Mouse (Mus musculus) midbrain, embryonic 13.5 days (tissue): ENCODE results near the gene Plppr3. TPM values are rescaled to one million over a fixed set of nuclear protein-coding genes. Genes with fewer than 3 reads are reported as not detected.

Source experiments
- ATAC-seq: fragments of 200-750 bp; cut with Nextera tagmentation; 2 replicates; pipeline ENCODE4 v1.8.0; 2017; ENCODE audit warnings: mild to moderate bottlenecking, moderate TSS enrichment, moderate library complexity
- H3K27ac ChIP-seq: fragments of 300-500 bp; sonication (generic); 2 replicates; pipeline ENCODE4 v1.5.1; 2015; ENCODE audit warnings: inconsistent platforms, mild to moderate bottlenecking, moderate library complexity
- H3K27me3 ChIP-seq: fragments of 300-500 bp; sonication (generic); 2 replicates; pipeline ENCODE4 v1.6.1; 2015; ENCODE audit warnings: mild to moderate bottlenecking, inconsistent platforms
- H3K36me3 ChIP-seq: fragments of 300-500 bp; sonication (generic); 2 replicates; pipeline ENCODE4 v1.6.1; 2015; ENCODE audit warnings: mild to moderate bottlenecking, inconsistent platforms
- H3K4me1 ChIP-seq: fragments of 300-500 bp; sonication (generic); replicated peaks from 2 replicates; pipeline ENCODE4 v1.6.1; 2015; ENCODE audit warnings: inconsistent platforms
- H3K4me2 ChIP-seq: fragments of 300-500 bp; sonication (generic); replicated peaks from 2 replicates; pipeline ENCODE4 v1.6.1; 2015; ENCODE audit warnings: moderate library complexity, mild to moderate bottlenecking, inconsistent platforms
- H3K4me3 ChIP-seq: fragments of 300-500 bp; sonication (generic); replicated peaks from 2 replicates; pipeline ENCODE4 v1.5.1; 2015; ENCODE audit warnings: mild to moderate bottlenecking, inconsistent platforms
- H3K9ac ChIP-seq: fragments of 300-500 bp; sonication (generic); replicated peaks from 2 replicates; pipeline ENCODE4 v1.6.1; 2015; ENCODE audit warnings: mild to moderate bottlenecking, inconsistent platforms
- H3K9me3 ChIP-seq: fragments of 300-500 bp; sonication (generic); 2 replicates; pipeline ENCODE4 v1.6.1; 2016; ENCODE audit warnings: mild to moderate bottlenecking, inconsistent platforms
- WGBS: fragments of 180-500 bp; shearing (Covaris S2); methylation state at CpG from one replicate; pipeline ENCODE4 v1.1.7; 2015; 5-methylcytosine and 5-hydroxymethylcytosine counted together
- polyA plus RNA-seq: library from polyadenylated mRNA; unstranded; fragments of >200 nt; fragmentation: Nextera tagmentation; extraction: Ambion mirVana; gene quantifications from 2 replicates; pipeline ENCODE4 v1.2.1, GENCODE M21; 2015

Plppr3 gene
- polyA plus RNA-seq, 1 experiment from 2014 or later = 432 TPM

DNA sequence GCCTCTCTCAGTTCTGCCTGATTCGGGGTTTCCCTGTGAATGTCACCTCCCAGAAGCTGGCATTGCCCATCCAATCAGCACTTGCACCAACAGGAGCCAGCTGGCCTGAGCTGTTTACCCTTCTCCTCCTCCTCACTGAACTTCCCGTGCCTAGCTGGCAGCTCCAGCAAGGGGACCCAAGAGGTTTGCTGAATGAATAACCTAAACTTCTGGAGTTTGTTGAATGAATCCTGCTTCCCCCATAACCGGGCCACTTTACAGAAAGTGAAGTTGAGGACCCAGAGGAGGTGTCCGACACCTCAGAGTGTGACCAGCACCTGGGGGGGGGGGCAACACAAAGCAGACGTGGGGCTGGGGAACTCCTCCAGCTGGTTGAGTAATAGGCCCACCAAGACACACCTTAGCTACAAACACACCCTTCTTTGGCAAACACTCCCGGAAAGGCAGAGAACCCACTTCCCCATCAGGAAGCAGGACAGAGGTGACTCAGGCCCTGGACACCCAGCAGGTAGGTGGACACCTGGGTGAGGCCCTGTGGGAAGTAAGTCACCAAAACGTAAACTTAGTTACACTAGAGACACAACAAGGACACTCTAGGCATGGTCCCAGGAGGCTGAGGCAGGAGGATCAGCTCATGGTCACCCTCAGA, 40.6 kb upstream of the Plppr3 start:
- Histone ChIP-seq H3K9me3 (no peaks in the 10 kb centered on the region), H3K27ac (no peak overlapping the region), H3K36me3 (peaks cover 21% of the 10 kb centered on the region), H3K4me2 (peak overlapping the region; percentile 95; the same call in 1 of the 2 replicates), H3K4me1 (peaks cover 49% of the 10 kb centered on the region), H3K27me3 (peaks cover 29% of the 10 kb centered on the region), H3K4me3 (no peak overlapping the region), H3K9ac (no peak overlapping the region)
- WGBS = 81% methylated on average over 7 of the region's 7 CpGs
- ATAC-seq = no peak

DNA sequence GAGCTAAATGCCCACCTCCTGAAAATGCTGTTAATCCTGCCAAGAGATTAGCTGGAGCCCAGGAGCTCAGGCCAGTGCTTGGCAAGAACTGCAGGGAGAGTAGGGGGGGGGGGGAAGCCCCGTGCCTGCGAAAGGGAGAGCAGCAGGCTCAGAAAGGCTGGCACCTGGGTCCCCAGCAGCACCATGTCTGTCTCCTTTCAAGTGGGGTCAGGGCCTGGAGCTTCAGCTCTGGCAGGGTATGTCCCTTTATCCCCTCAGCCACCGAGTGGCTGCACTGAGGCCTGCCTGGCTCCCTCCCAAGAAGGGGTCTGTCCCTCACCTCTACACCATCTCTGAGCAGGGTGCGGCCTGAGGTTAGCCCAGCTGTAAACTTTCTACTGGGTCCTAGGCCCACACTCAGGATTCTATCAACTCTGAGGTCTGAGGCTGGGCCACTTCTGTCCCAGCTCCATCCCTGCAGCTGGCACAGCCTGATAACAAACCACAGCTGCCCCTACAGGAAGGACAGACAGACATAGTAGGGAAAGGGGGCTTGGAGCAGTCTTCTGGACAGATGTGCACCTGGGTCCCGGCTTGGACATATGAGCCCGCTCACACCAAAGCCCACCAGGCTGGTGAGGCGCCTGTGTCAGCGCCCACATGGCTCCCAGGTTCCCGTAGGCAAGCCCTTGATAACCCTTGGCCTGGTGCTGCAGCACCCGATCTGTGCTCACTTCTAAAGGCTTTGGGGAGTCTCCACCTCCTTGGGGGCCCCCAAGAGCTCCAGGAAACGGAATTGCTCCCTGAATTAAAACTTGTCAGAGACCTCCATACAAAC, 39.9 kb upstream of the Plppr3 start:
- Histone ChIP-seq H3K36me3 (peaks cover 21% of the 10 kb centered on the region), H3K4me1 (peaks cover 50% of the 10 kb centered on the region), H3K27me3 (peaks cover 21% of the 10 kb centered on the region), H3K27ac (no peak overlapping the region), H3K4me2 (0 out of 2 replicates have a peak overlapping the region, but pooled peaks have one; percentile 1), H3K4me3 (no peak overlapping the region), H3K9me3 (no peaks in the 10 kb centered on the region), H3K9ac (0 out of 2 replicates have a peak overlapping the region, but pooled peaks have one; percentile 40)
- 68% methylated on average over 10 of the region's 11 CpGs for WGBS
- no peak for ATAC-seq

DNA sequence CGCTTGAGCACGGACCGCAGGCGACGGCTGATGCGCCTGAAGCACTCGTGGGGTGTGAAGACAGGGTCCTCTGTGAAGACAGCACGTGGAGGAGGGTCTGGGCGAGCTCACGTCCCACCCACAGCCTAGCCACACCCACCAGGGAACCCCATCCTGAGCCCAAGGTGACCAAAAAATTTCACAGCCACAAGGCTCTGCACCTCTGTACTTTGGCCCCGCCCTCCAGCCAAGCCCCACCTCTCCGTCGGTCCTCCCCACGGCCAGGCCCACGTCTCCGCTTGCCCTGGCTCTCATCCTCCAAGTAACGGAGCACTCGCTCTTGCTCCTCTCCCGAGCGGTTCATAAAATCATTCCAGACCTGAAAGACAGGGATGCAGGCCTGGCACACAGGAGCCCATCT, 38.0 kb upstream of the Plppr3 start:
- no peak overlapping the region for H3K4me2 ChIP-seq
- peaks cover 2% of the 10 kb centered on the region for H3K27me3 ChIP-seq
- H3K9me3 ChIP-seq = no peaks in the 10 kb centered on the region
- H3K9ac ChIP-seq = no peak overlapping the region
- H3K27ac ChIP-seq = no peak overlapping the region
- 69% methylated on average over 20 of the region's 20 CpGs for WGBS
- peaks cover 45% of the 10 kb centered on the region for H3K4me1 ChIP-seq
- ATAC-seq = no peak
- H3K4me3 ChIP-seq = no peak overlapping the region
- peaks cover 21% of the 10 kb centered on the region for H3K36me3 ChIP-seq

DNA sequence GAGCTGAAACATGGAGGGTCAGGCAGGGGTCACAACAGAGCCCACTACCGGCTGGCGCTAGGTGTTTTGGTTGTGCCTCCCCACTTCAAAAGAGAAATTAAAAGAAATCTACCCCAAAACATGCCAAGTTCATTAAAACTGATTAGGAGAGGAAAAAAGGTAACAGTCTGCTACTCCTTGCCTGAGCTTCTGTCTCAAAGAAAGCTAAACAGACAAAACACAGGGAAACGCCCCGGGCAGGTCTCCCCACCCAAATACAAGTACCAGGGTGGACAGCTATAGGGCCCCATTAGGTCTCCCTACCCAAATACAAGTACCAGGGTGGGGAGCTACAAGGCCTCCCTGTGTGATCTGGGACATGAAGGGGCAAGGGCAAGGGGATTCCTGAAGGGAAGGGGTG, 36.1 kb upstream of the Plppr3 start, which contains the start of gene Gm26602:
Gene Gm26602, plus strand, starts transcription at position 301 of the 400 bp plus-strand sequence.
- peak within 1 kb of the TSS; percentile 59 for H3K9ac ChIP-seq
- no peak within 1 kb of the TSS; the same call in 1 of the 2 replicates for H3K4me3 ChIP-seq
- no peak for ATAC-seq

DNA sequence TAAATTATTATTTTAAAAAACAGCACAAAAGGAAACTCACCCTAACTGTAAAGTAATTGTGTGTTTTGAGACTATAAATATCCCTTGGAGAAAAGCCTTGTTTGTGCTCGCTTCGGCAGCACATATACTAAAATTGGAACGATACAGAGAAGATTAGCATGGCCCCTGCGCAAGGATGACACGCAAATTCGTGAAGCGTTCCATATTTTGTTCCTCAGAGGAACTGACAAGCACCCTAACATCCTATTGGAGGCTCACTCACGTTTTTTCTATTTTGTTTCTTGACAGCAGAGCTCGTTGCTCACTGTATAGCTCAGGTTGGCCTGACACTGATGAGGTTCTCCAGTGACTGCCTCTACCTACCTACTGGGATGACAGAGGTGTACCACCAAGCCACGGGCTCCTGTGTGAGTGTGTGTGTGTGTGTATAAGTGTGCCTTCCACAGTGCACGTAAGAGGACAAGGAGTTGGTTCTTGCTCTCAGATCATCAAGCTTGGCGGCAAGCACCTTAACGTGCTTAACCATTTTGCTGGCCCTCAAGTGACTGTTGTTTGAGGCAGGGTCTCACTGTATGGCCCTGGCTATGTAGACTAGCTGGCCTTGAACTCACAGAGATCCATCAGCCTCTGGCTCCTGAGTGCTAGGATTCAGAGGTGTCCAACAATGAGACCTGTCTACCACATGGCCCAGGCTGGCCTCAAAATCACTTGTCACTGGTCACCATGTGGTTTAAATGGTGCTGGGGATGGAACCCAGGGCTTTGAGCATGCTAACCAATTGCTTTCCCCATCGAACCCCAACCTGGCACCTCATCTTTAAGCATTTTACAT, 34.9 kb upstream of the Plppr3 start:
- peak overlapping the region; percentile 59 for H3K9ac ChIP-seq
- WGBS = 23% methylated on average over 14 of the region's 14 CpGs
- H3K27me3 ChIP-seq = no peaks in the 10 kb centered on the region
- H3K4me3 ChIP-seq = peak overlapping the region; percentile 58
- peak overlapping the region; percentile 88 for H3K27ac ChIP-seq
- peaks cover 48% of the 10 kb centered on the region for H3K36me3 ChIP-seq
- peak; percentile 48 for ATAC-seq
- H3K4me1 ChIP-seq = peaks cover 25% of the 10 kb centered on the region
- H3K4me2 ChIP-seq = peak overlapping the region; percentile 47
- no peaks in the 10 kb centered on the region for H3K9me3 ChIP-seq

More for the DNA sequence above, 36.1 kb upstream of the Plppr3 start, which contains the start of gene Gm26602:
- Histone ChIP-seq H3K4me1 (peaks cover 37% of the 10 kb centered on the region), H3K27me3 (no peaks in the 10 kb centered on the region), H3K36me3 (peaks cover 36% of the 10 kb centered on the region), H3K4me2 (0 out of 2 replicates have a peak within 1 kb of the TSS, but pooled peaks have one; percentile 47), H3K9me3 (no peaks in the 10 kb centered on the region), H3K27ac (peak within 1 kb of the TSS; percentile 88)
- 98% methylated on average over 4 of the region's 4 CpGs for WGBS

GRCm38 (mm10) chr10:79908167-79909091, 34.0 kb upstream of the Plppr3 start, which contains the start of gene Med16:
Gene Med16, minus strand, starts transcription at chr10:79908923.
- H3K4me1 ChIP-seq = peaks cover 18% of the 10 kb centered on the region
- H3K27ac ChIP-seq = peak within 1 kb of the TSS; percentile 97
- no peaks in the 10 kb centered on the region for H3K9me3 ChIP-seq
- H3K4me3 ChIP-seq = peak within 1 kb of the TSS; percentile 58
- peaks cover 56% of the 10 kb centered on the region for H3K36me3 ChIP-seq
- no peaks in the 10 kb centered on the region for H3K27me3 ChIP-seq
- 1% methylated on average over 52 of the region's 52 CpGs for WGBS
- peak within 1 kb of the TSS; percentile 82 for H3K9ac ChIP-seq
- H3K4me2 ChIP-seq = peak within 1 kb of the TSS; percentile 47
- ATAC-seq = peak; percentile 90

- H3K27ac ChIP-seq = no peak overlapping the region
- no peak for ATAC-seq
- H3K36me3 ChIP-seq = peaks cover 66% of the 10 kb centered on the region
- H3K4me1 ChIP-seq = peaks cover 18% of the 10 kb centered on the region
- 92% methylated on average over 10 of the region's 10 CpGs for WGBS
- H3K27me3 ChIP-seq = peaks cover 8% of the 10 kb centered on the region; the same call in 1 of the 2 replicates
- H3K9ac ChIP-seq = no peak overlapping the region
- peak overlapping the region; percentile 58; the same call in 1 of the 2 replicates for H3K4me3 ChIP-seq
- H3K9me3 ChIP-seq = no peaks in the 10 kb centered on the region
- 0 out of 2 replicates have a peak overlapping the region, but pooled peaks have one; percentile 45 for H3K4me2 ChIP-seq
These were observed 33.0 kb upstream of the Plppr3 start for GRCm38 (mm10) chr10:79907415-79907814.

GRCm38 (mm10) chr10:79906712-79907111, 32.3 kb upstream of the Plppr3 start:
- no peak for ATAC-seq
- Histone ChIP-seq H3K27me3 (peaks cover 8% of the 10 kb centered on the region; the same call in 1 of the 2 replicates), H3K4me3 (no peak overlapping the region), H3K9ac (no peak overlapping the region), H3K4me2 (no peak overlapping the region), H3K9me3 (no peaks in the 10 kb centered on the region), H3K36me3 (peaks cover 63% of the 10 kb centered on the region), H3K27ac (no peak overlapping the region), H3K4me1 (peaks cover 20% of the 10 kb centered on the region)
- 95% methylated on average over 9 of the region's 9 CpGs for WGBS

GRCm38 (mm10) chr10:79900951-79901410, 26.5 kb upstream of the Plppr3 start:
- peak; percentile 76 for ATAC-seq
- Histone ChIP-seq H3K27ac (peak overlapping the region; percentile 66), H3K27me3 (peaks cover 15% of the 10 kb centered on the region), H3K4me3 (no peak overlapping the region), H3K4me1 (peaks cover 16% of the 10 kb centered on the region), H3K4me2 (no peak overlapping the region), H3K9me3 (no peaks in the 10 kb centered on the region), H3K36me3 (peaks cover 71% of the 10 kb centered on the region), H3K9ac (no peak overlapping the region; the same call in 1 of the 2 replicates)
- WGBS = 16% methylated on average over 2 of the region's 2 CpGs

DNA sequence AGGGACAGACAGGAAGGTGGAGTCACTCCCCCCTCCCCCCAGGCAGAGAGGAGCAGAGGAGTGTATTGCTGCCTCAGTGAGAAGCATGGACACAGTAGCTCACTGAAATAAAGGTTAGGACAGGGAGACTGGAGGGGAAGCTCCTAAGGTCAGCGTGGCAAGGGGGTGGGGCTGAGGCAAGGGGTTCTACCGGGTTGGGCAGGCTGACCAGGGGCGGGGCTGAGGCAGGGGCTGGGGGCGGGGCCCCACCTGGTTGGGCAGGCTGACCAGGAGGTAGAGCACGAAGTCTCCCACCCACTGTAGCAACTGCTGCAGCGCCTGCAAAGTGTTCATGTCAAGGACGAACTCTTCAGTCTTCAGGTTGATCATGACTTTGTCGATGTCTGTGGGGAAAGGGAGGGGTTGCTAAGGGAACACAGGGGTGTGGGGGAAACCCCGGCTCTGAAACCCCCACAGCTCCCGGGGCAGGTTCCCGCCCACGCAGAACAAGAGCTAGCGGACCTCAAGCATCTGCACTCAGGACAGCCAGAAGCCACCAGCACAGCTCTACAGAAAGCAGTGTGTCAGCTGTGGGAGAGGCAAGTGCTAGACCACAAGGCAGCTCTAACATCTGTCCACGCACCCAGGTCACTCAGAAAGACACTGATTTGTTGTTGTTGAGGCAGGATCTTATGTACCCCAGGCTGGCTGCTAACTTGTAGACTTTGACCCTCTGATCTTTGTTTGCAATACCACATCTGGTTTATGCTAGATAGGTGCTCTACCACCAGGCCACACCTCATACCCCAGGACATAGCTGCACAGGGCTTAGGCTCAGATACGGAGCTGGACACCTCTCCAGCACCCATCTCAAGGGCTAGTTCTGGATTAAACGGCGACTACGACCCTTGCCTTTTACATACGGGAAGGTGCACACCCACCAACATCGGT, 23.1 kb upstream of the Plppr3 start:
- H3K36me3 ChIP-seq = peaks cover 54% of the 10 kb centered on the region
- H3K27me3 ChIP-seq = peaks cover 8% of the 10 kb centered on the region; the same call in 1 of the 2 replicates
- no peak overlapping the region for H3K27ac ChIP-seq
- no peaks in the 10 kb centered on the region for H3K9me3 ChIP-seq
- WGBS = 53% methylated on average over 20 of the region's 20 CpGs
- ATAC-seq = no peak
- no peak overlapping the region for H3K4me3 ChIP-seq
- H3K9ac ChIP-seq = no peak overlapping the region
- no peak overlapping the region for H3K4me2 ChIP-seq
- H3K4me1 ChIP-seq = peaks cover 16% of the 10 kb centered on the region
